Mouse (Mus musculus) Patski (cell line): Measurements from ENCODE around the gene Wap. TPM values are rescaled to one million over a fixed set of nuclear protein-coding genes. Genes with fewer than 3 reads are reported as not detected.
A peak's percentile ranks its signal among the peaks of the same experiment; 100 is the strongest.

Source experiments
- ATAC-seq: fragments of 100-300 bp; one replicate; pipeline ENCODE4 v1.8.0; 2021
- CTCF ChIA-PET: fragments of 350-600 bp; sonication (Branson Sonifier 250); formaldehyde crosslinking; loops from one replicate; lab custom pipeline; 2022; ENCODE audit warnings: inconsistent platforms; lab: Charles Lee
- POLR2A ChIA-PET: fragments of 350-600 bp; sonication (Branson Sonifier 250); formaldehyde crosslinking; loops from one replicate; lab custom pipeline; 2022; ENCODE audit warnings: antibody characterized with exemption, inconsistent platforms; lab: Charles Lee
- DNase-seq: peaks from one replicate; pipeline ENCODE4 v3.0.0-alpha.2; 2011; ENCODE audit warnings: low read depth, low spot score
- H3K27me3 ChIP-seq: fragments of 371-371 bp; one replicate; pipeline ENCODE4 v1.5.1; 2021
- CTCF ChIP-seq: fragments of 100-300 bp; IDR thresholded peaks from one replicate; pipeline ENCODE4 v1.5.1; 2021
- in situ Hi-C: fragments of 300-500 bp; cut with MboI; formaldehyde crosslinking; loops from 3 replicates; pipeline ENCODE4 v1.11.1; 2018; ENCODE audit warnings: low pct_unique_long_range_greater_than_20kb, mixed read lengths
- polyA plus RNA-seq: library from polyadenylated mRNA; unstranded; gene quantifications from one replicate; pipeline ENCODE4 v1.2.3, GENCODE M21; 2021

The Wap gene
- polyA plus RNA-seq, 1 experiment from 2014 or later: not detected

GRCm38 (mm10) chr11:6605491-6606399 is 32.7 kb downstream of the Wap start, which contains the start of gene Nacad:
Gene Nacad, minus strand, starts transcription at chr11:6606053.
- no peak for DNase-seq
- CTCF ChIA-PET: interaction anchor here (0.9 to 1.6 kb wide), 2 partner anchors 11 to 13 kb away, joined by 4 read pairs; no protein-coding TSS in a partner anchor
- ATAC-seq: peak; percentile 79
- TF ChIP-seq CTCF: no peak
- in situ Hi-C loops: no loop called here
- H3K27me3 ChIP-seq: no peaks in the 10 kb centered on the region
- POLR2A ChIA-PET: interaction anchor here (1.6 to 1.9 kb wide), 3 partner anchors 13 to 19 kb away, joined by 4 to 6 read pairs (median 4); no protein-coding TSS in a partner anchor

GRCm38 (mm10) chr11:6605021-6605481 is 33.4 kb downstream of the Wap start:
- POLR2A ChIA-PET: interaction anchor here (1.6 to 1.7 kb wide), 2 partner anchors 14 to 16 kb away, joined by 4 read pairs; no protein-coding TSS in a partner anchor

GRCm38 (mm10) chr11:6604604-6604936 is 33.9 kb downstream of the Wap start:
- H3K27me3 ChIP-seq: no peaks in the 10 kb centered on the region
- ChIA-PET POLR2A (interaction anchor here (1.6 kb wide), 1 partner anchor 14 kb away, joined by 4 read pairs; no protein-coding TSS in a partner anchor), CTCF (interaction anchor here (1.0 to 1.6 kb wide), 3 partner anchors 12 to 140 kb away, joined by 3 to 4 read pairs (median 3); no protein-coding TSS in a partner anchor)
- DNase-seq (no peak), ATAC-seq (no peak)
- in situ Hi-C loops: no loop called here
- no peak for TF ChIP-seq CTCF

More at GRCm38 (mm10) chr11:6605021-6605481, 33.4 kb downstream of the Wap start:
- no peak for TF ChIP-seq CTCF
- H3K27me3 ChIP-seq: no peaks in the 10 kb centered on the region
- CTCF ChIA-PET: interaction anchor here (1.0 to 1.6 kb wide), 2 partner anchors 11 to 16 kb away, joined by 3 to 4 read pairs; no protein-coding TSS in a partner anchor
- DNase-seq: no peak
- ATAC-seq: peak; percentile 18
- in situ Hi-C loops: no loop called here

GRCm38 (mm10) chr11:6603887-6604603 is 34.4 kb downstream of the Wap start:
- in situ Hi-C loops: no loop called here
- DNase-seq: no peak
- ATAC-seq: no peak
- POLR2A ChIA-PET: interaction anchor here (1.5 kb wide), 1 partner anchor 11 kb away, joined by 6 read pairs; no protein-coding TSS in a partner anchor
- no peak for TF ChIP-seq CTCF
- no peaks in the 10 kb centered on the region for H3K27me3 ChIP-seq
- CTCF ChIA-PET: interaction anchor here (1.0 to 1.1 kb wide), 2 partner anchors 17 to 139 kb away, joined by 3 read pairs; no protein-coding TSS in a partner anchor

GRCm38 (mm10) chr11:6603224-6603623 is 35.2 kb downstream of the Wap start:
- POLR2A ChIA-PET: interaction anchor here (1.5 kb wide), 1 partner anchor 12 kb away, joined by 6 read pairs; no protein-coding TSS in a partner anchor
- H3K27me3 ChIP-seq: no peaks in the 10 kb centered on the region
- in situ Hi-C loops: no loop called here

GRCm38 (mm10) chr11:6602662-6603061 is 35.8 kb downstream of the Wap start:
- ChIA-PET POLR2A (interaction anchor here (1.5 kb wide), 1 partner anchor 13 kb away, joined by 6 read pairs; no protein-coding TSS in a partner anchor), CTCF (no interaction called here)
- no peak for TF ChIP-seq CTCF
- DNase-seq (no peak), ATAC-seq (no peak)
- in situ Hi-C loops: no loop called here
- H3K27me3 ChIP-seq: no peaks in the 10 kb centered on the region

More at GRCm38 (mm10) chr11:6603224-6603623, 35.2 kb downstream of the Wap start:
- no peak for ATAC-seq
- CTCF ChIA-PET: no interaction called here
- DNase-seq: no peak
- no peak for TF ChIP-seq CTCF

GRCm38 (mm10) chr11:6601649-6602480 is 36.6 kb downstream of the Wap start:
- ChIA-PET CTCF (no interaction called here), POLR2A (interaction anchor here (1.2 to 1.5 kb wide), 2 partner anchors 13 to 45 kb away, joined by 3 to 6 read pairs; no protein-coding TSS in a partner anchor)
- in situ Hi-C loops: no loop called here
- TF ChIP-seq CTCF: no peak
- ATAC-seq (no peak), DNase-seq (no peak)
- H3K27me3 ChIP-seq: no peaks in the 10 kb centered on the region

GRCm38 (mm10) chr11:6600284-6600944 is 38.0 kb downstream of the Wap start:
- POLR2A ChIA-PET: interaction anchor here (1.2 kb wide), 1 partner anchor 43 kb away, joined by 3 read pairs; no protein-coding TSS in a partner anchor
- no peak for ATAC-seq
- TF ChIP-seq CTCF: no peak

GRCm38 (mm10) chr11:6599831-6600230 is 38.6 kb downstream of the Wap start:
- no peaks in the 10 kb centered on the region for H3K27me3 ChIP-seq
- DNase-seq: no peak
- ChIA-PET CTCF (interaction anchor here (1.6 kb wide), 1 partner anchor 12 kb away, joined by 4 read pairs; no protein-coding TSS in a partner anchor), POLR2A (no interaction called here)
- ATAC-seq: no peak
- no peak for TF ChIP-seq CTCF
- in situ Hi-C loops: no loop called here

More at GRCm38 (mm10) chr11:6600284-6600944, 38.0 kb downstream of the Wap start:
- no peak for DNase-seq
- no peaks in the 10 kb centered on the region for H3K27me3 ChIP-seq
- CTCF ChIA-PET: interaction anchor here (1.6 kb wide), 1 partner anchor 12 kb away, joined by 4 read pairs; no protein-coding TSS in a partner anchor
- in situ Hi-C loops: no loop called here
